Mouse (Mus musculus) midbrain, embryonic 16.5 days (tissue): ENCODE measurements at regions not wholly inside any gene's neighbourhood (a gene's known extent, or its start where the extent isn't known, plus 50 kb on each side); places are given as distances from the start of the nearest gene placed in this dataset.

ENCODE experiments used
- ATAC-seq: fragments of 200-750 bp; cut with Nextera tagmentation; 2 replicates; pipeline ENCODE4 v1.8.0; 2017; ENCODE audit warnings: moderate TSS enrichment
- H3K27ac ChIP-seq: fragments of 300-500 bp; sonication (generic); 2 replicates; pipeline ENCODE4 v1.5.1; 2014; ENCODE audit warnings: mild to moderate bottlenecking, low read length, mixed read lengths
- H3K27me3 ChIP-seq: fragments of 300-500 bp; sonication (generic); 2 replicates; pipeline ENCODE4 v1.6.1; 2014; ENCODE audit warnings: low read depth, low read length, mixed read lengths; ENCODE audit not compliant: control insufficient read depth, insufficient read depth
- H3K36me3 ChIP-seq: fragments of 300-500 bp; sonication (generic); 2 replicates; pipeline ENCODE4 v1.6.1; 2014; ENCODE audit warnings: mild to moderate bottlenecking, low read length, moderate library complexity, mixed read lengths; ENCODE audit not compliant: control insufficient read depth, insufficient read depth
- H3K4me1 ChIP-seq: fragments of 300-500 bp; sonication (generic); 2 replicates; pipeline ENCODE4 v1.6.1; 2014; ENCODE audit warnings: mild to moderate bottlenecking, low read length, mixed read lengths; ENCODE audit not compliant: control insufficient read depth, insufficient read depth
- H3K4me2 ChIP-seq: fragments of 300-500 bp; sonication (generic); 2 replicates; pipeline ENCODE4 v1.6.1; 2014; ENCODE audit warnings: mild to moderate bottlenecking, low read length, mixed read lengths
- H3K4me3 ChIP-seq: fragments of 300-500 bp; sonication (generic); 2 replicates; pipeline ENCODE4 v1.5.1; 2014; ENCODE audit warnings: low read depth, mild to moderate bottlenecking, low read length, moderate library complexity, mixed read lengths
- H3K9ac ChIP-seq: fragments of 300-500 bp; sonication (generic); 2 replicates; pipeline ENCODE4 v1.6.1; 2014; ENCODE audit warnings: low read depth, low read length, mixed read lengths
- H3K9me3 ChIP-seq: fragments of 300-500 bp; sonication (generic); replicated peaks from 2 replicates; pipeline ENCODE4 v1.6.1; 2014; ENCODE audit warnings: mild to moderate bottlenecking, low read length, mixed read lengths; ENCODE audit not compliant: control insufficient read depth, poor library complexity, severe bottlenecking
- WGBS: fragments of 180-500 bp; shearing (Covaris S2); extraction: QIAGEN DNeasy Blood & Tissue Kit; methylation state at CpG from one replicate; pipeline ENCODE4 v1.1.7; 2014; 5-methylcytosine and 5-hydroxymethylcytosine counted together

GRCm38 (mm10) chr2:34088832-34089231, 201.1 kb upstream of the Mvb12b start:
- no peaks in the 10 kb centered on the region for H3K9me3 ChIP-seq
- no peaks in the 10 kb centered on the region for H3K27me3 ChIP-seq
- H3K27ac ChIP-seq = no peak overlapping the region
- H3K4me1 ChIP-seq = peaks cover 7% of the 10 kb centered on the region
- WGBS = 71% methylated on average over 4 of the region's 4 CpGs
- H3K9ac ChIP-seq = no peak overlapping the region
- no peak overlapping the region for H3K4me2 ChIP-seq
- H3K4me3 ChIP-seq = no peak overlapping the region
- ATAC-seq = no peak
- no peaks in the 10 kb centered on the region for H3K36me3 ChIP-seq

GRCm38 (mm10) chr2:34086130-34086529, 198.4 kb upstream of the Mvb12b start:
- Histone ChIP-seq H3K4me1 (peaks cover 2% of the 10 kb centered on the region; the same call in 1 of the 2 replicates), H3K4me2 (no peak overlapping the region), H3K9me3 (no peaks in the 10 kb centered on the region), H3K36me3 (no peaks in the 10 kb centered on the region), H3K9ac (no peak overlapping the region), H3K4me3 (no peak overlapping the region), H3K27ac (no peak overlapping the region), H3K27me3 (no peaks in the 10 kb centered on the region)
- no peak for ATAC-seq
- 70% methylated on average over 3 of the region's 3 CpGs for WGBS

GRCm38 (mm10) chr2:34084513-34084912, 196.8 kb upstream of the Mvb12b start:
- Histone ChIP-seq H3K4me3 (no peak overlapping the region), H3K27ac (no peak overlapping the region), H3K4me1 (peaks cover 2% of the 10 kb centered on the region; the same call in 1 of the 2 replicates), H3K27me3 (no peaks in the 10 kb centered on the region), H3K9ac (no peak overlapping the region), H3K9me3 (no peaks in the 10 kb centered on the region), H3K36me3 (no peaks in the 10 kb centered on the region), H3K4me2 (no peak overlapping the region)
- ATAC-seq = no peak
- 78% methylated on average over 1 of the region's 1 CpGs for WGBS

GRCm38 (mm10) chr2:34082486-34082885, 194.7 kb upstream of the Mvb12b start:
- Histone ChIP-seq H3K36me3 (no peaks in the 10 kb centered on the region), H3K9ac (no peak overlapping the region), H3K9me3 (no peaks in the 10 kb centered on the region), H3K27me3 (no peaks in the 10 kb centered on the region), H3K4me2 (no peak overlapping the region), H3K4me1 (peaks cover 16% of the 10 kb centered on the region), H3K4me3 (no peak overlapping the region), H3K27ac (no peak overlapping the region)
- ATAC-seq = no peak
- WGBS = 78% methylated on average over 7 of the region's 7 CpGs

GRCm38 (mm10) chr2:34080176-34080575, 192.4 kb upstream of the Mvb12b start:
- no peak for ATAC-seq
- Histone ChIP-seq H3K27me3 (no peaks in the 10 kb centered on the region), H3K27ac (no peak overlapping the region), H3K9me3 (no peaks in the 10 kb centered on the region), H3K36me3 (no peaks in the 10 kb centered on the region), H3K4me2 (no peak overlapping the region), H3K4me1 (peaks cover 16% of the 10 kb centered on the region), H3K4me3 (no peak overlapping the region), H3K9ac (no peak overlapping the region)
- 23% methylated on average over 3 of the region's 3 CpGs for WGBS

GRCm38 (mm10) chr2:34079282-34079681, 191.5 kb upstream of the Mvb12b start:
- no peak overlapping the region for H3K27ac ChIP-seq
- 56% methylated on average over 12 of the region's 12 CpGs for WGBS

GRCm38 (mm10) chr2:34078875-34079262, 191.1 kb upstream of the Mvb12b start:
- no peak overlapping the region for H3K4me2 ChIP-seq
- H3K27me3 ChIP-seq = no peaks in the 10 kb centered on the region
- H3K4me1 ChIP-seq = peaks cover 16% of the 10 kb centered on the region
- H3K36me3 ChIP-seq = no peaks in the 10 kb centered on the region
- ATAC-seq = 0 out of 2 replicates have a peak, but pooled peaks have one; percentile 12
- H3K9ac ChIP-seq = no peak overlapping the region
- H3K9me3 ChIP-seq = no peaks in the 10 kb centered on the region
- WGBS = 52% methylated on average over 4 of the region's 4 CpGs
- H3K27ac ChIP-seq = peak overlapping the region; percentile 44; the same call in 1 of the 2 replicates
- H3K4me3 ChIP-seq = no peak overlapping the region

More at GRCm38 (mm10) chr2:34079282-34079681, 191.5 kb upstream of the Mvb12b start:
- no peaks in the 10 kb centered on the region for H3K36me3 ChIP-seq
- no peaks in the 10 kb centered on the region for H3K27me3 ChIP-seq
- H3K9ac ChIP-seq = no peak overlapping the region
- ATAC-seq = no peak
- no peak overlapping the region for H3K4me3 ChIP-seq
- no peak overlapping the region for H3K4me2 ChIP-seq
- H3K9me3 ChIP-seq = no peaks in the 10 kb centered on the region
- H3K4me1 ChIP-seq = peaks cover 16% of the 10 kb centered on the region

GRCm38 (mm10) chr2:34078248-34078874, 190.6 kb upstream of the Mvb12b start:
- no peak overlapping the region for H3K4me2 ChIP-seq
- H3K9me3 ChIP-seq = no peaks in the 10 kb centered on the region
- no peak overlapping the region for H3K4me3 ChIP-seq
- ATAC-seq = peak; percentile 73
- H3K4me1 ChIP-seq = peaks cover 16% of the 10 kb centered on the region
- peak overlapping the region; percentile 74 for H3K27ac ChIP-seq
- H3K36me3 ChIP-seq = no peaks in the 10 kb centered on the region
- no peaks in the 10 kb centered on the region for H3K27me3 ChIP-seq
- H3K9ac ChIP-seq = no peak overlapping the region
- WGBS = 30% methylated on average over 3 of the region's 3 CpGs

GRCm38 (mm10) chr2:34076346-34076745, 188.6 kb upstream of the Mvb12b start:
- Histone ChIP-seq H3K27ac (no peak overlapping the region), H3K36me3 (no peaks in the 10 kb centered on the region), H3K4me3 (no peak overlapping the region), H3K9me3 (no peaks in the 10 kb centered on the region), H3K4me2 (no peak overlapping the region), H3K9ac (no peak overlapping the region), H3K27me3 (no peaks in the 10 kb centered on the region), H3K4me1 (peaks cover 16% of the 10 kb centered on the region)
- no peak for ATAC-seq
- WGBS = 80% methylated on average over 4 of the region's 4 CpGs
